Mouse (Mus musculus) neural tube, embryonic 13.5 days (tissue): ENCODE data around the gene Ptgfrn. TPM values are rescaled to one million over a fixed set of nuclear protein-coding genes. Genes with fewer than 3 reads are reported as not detected.

ENCODE experiments used
- ATAC-seq: fragments of 200-750 bp; cut with Nextera tagmentation; 2 replicates; pipeline ENCODE4 v1.8.0; 2017; ENCODE audit warnings: low read depth, mild to moderate bottlenecking, moderate TSS enrichment, moderate library complexity
- H3K27ac ChIP-seq: fragments of 300-500 bp; sonication (generic); replicated peaks from 2 replicates; pipeline ENCODE4 v1.5.1; 2015; ENCODE audit warnings: moderate library complexity, mild to moderate bottlenecking, inconsistent platforms
- H3K27me3 ChIP-seq: fragments of 300-500 bp; sonication (generic); 2 replicates; pipeline ENCODE4 v1.6.1; 2015; ENCODE audit warnings: mild to moderate bottlenecking, inconsistent platforms
- H3K36me3 ChIP-seq: fragments of 300-500 bp; sonication (generic); 2 replicates; pipeline ENCODE4 v1.6.1; 2015; ENCODE audit warnings: mild to moderate bottlenecking, inconsistent platforms
- H3K4me1 ChIP-seq: fragments of 300-500 bp; sonication (generic); replicated peaks from 2 replicates; pipeline ENCODE4 v1.6.1; 2015; ENCODE audit warnings: inconsistent platforms
- H3K4me2 ChIP-seq: fragments of 300-500 bp; sonication (generic); 2 replicates; pipeline ENCODE4 v1.6.1; 2015; ENCODE audit warnings: inconsistent platforms, mild to moderate bottlenecking, moderate library complexity
- H3K4me3 ChIP-seq: fragments of 300-500 bp; sonication (generic); 2 replicates; pipeline ENCODE4 v1.5.1; 2015; ENCODE audit warnings: mild to moderate bottlenecking, inconsistent platforms
- H3K9ac ChIP-seq: fragments of 300-500 bp; sonication (generic); 2 replicates; pipeline ENCODE4 v1.6.1; 2015; ENCODE audit warnings: moderate library complexity, mild to moderate bottlenecking, inconsistent platforms
- H3K9me3 ChIP-seq: fragments of 300-500 bp; sonication (generic); 2 replicates; pipeline ENCODE4 v1.6.1; 2016; ENCODE audit warnings: inconsistent platforms
- WGBS: fragments of 180-500 bp; shearing (Covaris S2); methylation state at CpG from one replicate; pipeline ENCODE4 v1.1.7; 2015; 5-methylcytosine and 5-hydroxymethylcytosine counted together
- polyA plus RNA-seq: library from polyadenylated mRNA; unstranded; fragments of >200 nt; fragmentation: Nextera tagmentation; extraction: Ambion mirVana; gene quantifications from 2 replicates; pipeline ENCODE4 v1.2.1, GENCODE M21; 2015

Ptgfrn gene
- polyA plus RNA-seq, 1 experiment from 2014 or later, result 3.5 TPM

DNA sequence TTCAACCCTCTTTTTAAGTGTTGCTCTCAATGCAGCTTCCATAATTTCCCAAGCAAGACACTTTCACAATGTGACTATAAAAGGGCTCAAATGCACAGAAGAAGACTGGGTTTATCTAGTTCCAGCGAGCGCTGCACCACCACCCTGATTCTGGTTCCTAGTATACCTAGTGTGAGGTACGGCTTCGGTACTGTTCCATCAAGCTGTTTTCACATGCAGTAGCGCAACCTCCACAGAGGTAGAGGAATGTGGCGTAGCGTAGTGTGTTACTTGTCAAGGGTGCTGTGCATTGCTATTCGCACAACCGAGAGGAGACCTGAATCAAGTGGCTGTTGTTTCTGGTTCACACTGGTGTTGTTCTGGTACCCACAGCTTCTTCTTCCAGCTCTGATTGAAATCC lies 24.8 kb upstream of the Ptgfrn start:
- H3K27me3 ChIP-seq, result no peaks in the 10 kb centered on the region
- 95% methylated on average over 9 of the region's 9 CpGs for WGBS
- no peaks in the 10 kb centered on the region for H3K36me3 ChIP-seq
- no peak overlapping the region for H3K4me2 ChIP-seq
- no peak overlapping the region for H3K4me3 ChIP-seq
- no peak for ATAC-seq
- H3K27ac ChIP-seq, result no peak overlapping the region
- 0 out of 2 replicates have a peak, but pooled peaks cover 5% of the 10 kb centered on the region for H3K4me1 ChIP-seq
- H3K9me3 ChIP-seq, result no peaks in the 10 kb centered on the region
- no peak overlapping the region for H3K9ac ChIP-seq

DNA sequence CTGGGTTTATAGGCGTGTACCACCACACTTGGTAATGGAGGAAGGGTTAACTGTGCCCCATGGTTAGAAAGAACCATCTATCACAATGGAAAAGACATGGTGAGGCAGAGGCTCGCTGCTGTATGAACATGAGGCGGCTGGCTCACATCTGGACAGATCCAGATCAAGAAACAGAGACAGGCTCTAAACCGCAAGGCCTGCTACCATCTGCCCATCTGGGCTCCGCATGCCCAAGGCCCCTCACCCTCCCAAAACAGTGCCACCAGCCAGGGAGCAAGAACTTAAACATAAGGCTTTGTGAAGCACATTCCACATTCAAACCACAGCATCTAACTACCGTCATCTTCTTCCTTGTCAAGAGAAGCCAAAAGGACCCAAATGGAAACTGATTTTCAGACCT lies 22.9 kb upstream of the Ptgfrn start:
- 90% methylated on average over 6 of the region's 6 CpGs for WGBS
- Histone ChIP-seq H3K9ac (no peak overlapping the region), H3K27ac (no peak overlapping the region), H3K4me1 (0 out of 2 replicates have a peak, but pooled peaks cover 5% of the 10 kb centered on the region), H3K4me2 (no peak overlapping the region), H3K9me3 (no peaks in the 10 kb centered on the region), H3K36me3 (no peaks in the 10 kb centered on the region), H3K4me3 (no peak overlapping the region), H3K27me3 (no peaks in the 10 kb centered on the region; the same call in 1 of the 2 replicates)
- ATAC-seq, result no peak

DNA sequence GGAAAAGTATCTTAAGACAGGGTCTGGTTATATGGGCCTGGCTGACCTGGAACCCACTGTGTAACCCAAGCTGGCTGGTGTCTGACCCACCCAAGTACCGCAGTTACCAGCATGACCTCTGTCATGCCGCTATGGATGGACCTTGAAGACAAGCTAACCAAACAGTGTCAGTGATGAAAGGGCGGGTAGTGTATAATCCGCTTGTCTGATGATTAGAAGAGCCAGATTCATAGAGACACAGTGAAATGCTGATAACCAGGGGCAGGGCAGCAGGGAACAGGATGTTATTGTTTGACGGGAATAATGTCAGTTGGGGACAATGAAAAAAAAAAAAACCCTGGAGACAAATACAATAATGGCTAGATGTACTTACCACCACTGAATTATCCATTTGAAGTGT lies 21.7 kb upstream of the Ptgfrn start:
- no peaks in the 10 kb centered on the region for H3K36me3 ChIP-seq
- H3K4me3 ChIP-seq, result no peak overlapping the region
- no peak for ATAC-seq
- 89% methylated on average over 5 of the region's 5 CpGs for WGBS
- no peak overlapping the region for H3K27ac ChIP-seq
- no peak overlapping the region for H3K9ac ChIP-seq
- 0 out of 2 replicates have a peak, but pooled peaks cover 5% of the 10 kb centered on the region for H3K4me1 ChIP-seq
- H3K4me2 ChIP-seq, result no peak overlapping the region
- H3K9me3 ChIP-seq, result no peaks in the 10 kb centered on the region
- H3K27me3 ChIP-seq, result no peaks in the 10 kb centered on the region; the same call in 1 of the 2 replicates

DNA sequence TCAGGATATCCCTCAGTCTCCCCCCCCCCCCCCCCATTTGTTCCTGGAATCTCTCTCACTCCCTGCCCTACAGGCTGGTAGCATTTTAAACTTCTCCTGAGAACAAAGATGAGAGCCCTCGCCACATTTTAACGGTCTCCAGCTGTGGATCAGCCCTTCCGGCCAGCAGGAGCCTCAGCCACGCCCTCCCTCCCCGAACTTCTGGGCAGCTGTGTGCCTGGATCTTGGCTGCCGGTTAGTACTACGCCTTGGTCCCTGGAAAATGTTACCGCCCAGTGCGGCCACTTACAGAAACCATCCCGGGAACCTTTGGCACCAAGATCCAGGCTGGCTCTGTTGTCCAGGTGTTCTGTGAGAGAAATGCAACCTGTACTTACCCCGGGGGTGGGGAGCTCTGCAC lies 20.4 kb upstream of the Ptgfrn start:
- Histone ChIP-seq H3K9ac (no peak overlapping the region), H3K36me3 (no peaks in the 10 kb centered on the region), H3K4me1 (0 out of 2 replicates have a peak, but pooled peaks cover 5% of the 10 kb centered on the region), H3K27ac (no peak overlapping the region), H3K4me3 (no peak overlapping the region), H3K27me3 (no peaks in the 10 kb centered on the region; the same call in 1 of the 2 replicates), H3K4me2 (peak overlapping the region; percentile 34), H3K9me3 (no peaks in the 10 kb centered on the region)
- ATAC-seq, result no peak
- 6% methylated on average over 11 of the region's 11 CpGs for WGBS

DNA sequence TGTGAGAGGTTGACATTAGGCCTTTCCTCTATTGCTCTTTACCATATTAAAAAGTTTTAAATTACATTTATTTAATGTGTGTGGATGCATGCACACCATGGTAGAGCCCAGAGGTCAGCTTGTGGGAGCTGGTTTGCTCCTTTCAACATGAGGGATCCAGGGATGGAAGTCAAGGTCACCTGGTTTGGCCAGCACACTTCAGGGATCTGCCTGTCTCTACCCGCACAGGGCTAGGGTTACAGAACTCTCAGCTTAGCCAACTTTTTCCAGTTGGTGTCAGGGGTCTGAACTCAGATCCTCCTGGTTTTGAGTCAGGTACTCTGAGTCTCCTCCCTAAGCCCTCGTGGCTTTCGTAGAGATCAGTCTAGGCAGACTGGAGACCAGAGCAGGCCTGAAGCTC lies 19.5 kb upstream of the Ptgfrn start:
- Histone ChIP-seq H3K27me3 (no peaks in the 10 kb centered on the region; the same call in 1 of the 2 replicates), H3K4me1 (0 out of 2 replicates have a peak, but pooled peaks cover 5% of the 10 kb centered on the region), H3K9me3 (no peaks in the 10 kb centered on the region), H3K4me3 (no peak overlapping the region), H3K9ac (no peak overlapping the region), H3K4me2 (no peak overlapping the region), H3K27ac (no peak overlapping the region), H3K36me3 (no peaks in the 10 kb centered on the region)
- WGBS, result 75% methylated on average over 3 of the region's 3 CpGs
- no peak for ATAC-seq

DNA sequence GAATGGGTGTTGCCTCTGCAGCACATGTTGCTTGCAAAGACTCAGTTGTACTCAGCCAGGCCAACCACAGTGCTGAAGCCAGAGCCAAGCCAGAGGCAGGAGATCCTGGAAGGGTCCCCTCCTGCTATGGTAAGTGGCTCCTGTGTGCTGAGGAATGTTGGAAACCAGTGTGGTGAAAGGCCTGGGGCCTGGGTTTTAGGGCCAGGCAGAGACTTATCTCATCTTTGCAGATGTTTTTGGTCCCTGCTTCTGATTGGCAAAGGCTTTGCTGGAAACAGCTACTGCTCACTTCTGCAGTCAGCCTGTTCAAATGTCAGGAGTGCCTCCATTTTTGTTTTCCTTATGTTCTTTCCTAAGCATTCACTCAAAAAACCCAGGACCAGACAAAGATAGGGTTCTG lies 19.0 kb upstream of the Ptgfrn start:
- Histone ChIP-seq H3K9me3 (no peaks in the 10 kb centered on the region), H3K36me3 (no peaks in the 10 kb centered on the region), H3K4me2 (no peak overlapping the region), H3K9ac (no peak overlapping the region), H3K4me3 (no peak overlapping the region), H3K27me3 (no peaks in the 10 kb centered on the region; the same call in 1 of the 2 replicates), H3K4me1 (0 out of 2 replicates have a peak, but pooled peaks cover 5% of the 10 kb centered on the region), H3K27ac (no peak overlapping the region)
- no peak for ATAC-seq

DNA sequence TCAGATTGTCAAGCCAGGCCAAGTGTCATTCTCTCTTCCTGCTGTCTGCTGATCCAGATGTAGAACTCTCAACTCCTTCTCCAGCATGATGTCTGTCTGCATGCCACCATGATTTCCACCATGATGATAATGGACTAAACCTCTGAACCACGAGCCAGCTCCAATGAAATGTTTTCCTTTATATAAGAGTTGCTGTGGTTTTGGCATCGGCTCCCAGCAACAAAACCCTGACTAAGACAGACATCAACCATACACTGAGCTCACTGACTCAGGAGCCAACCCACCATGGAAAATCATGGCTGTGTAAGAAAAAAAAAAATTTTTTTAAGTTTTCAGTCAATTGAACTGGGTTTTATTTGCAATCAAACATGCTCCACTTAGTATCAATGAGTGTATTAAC lies 17.7 kb upstream of the Ptgfrn start:
- H3K4me1 ChIP-seq, result 0 out of 2 replicates have a peak, but pooled peaks cover 5% of the 10 kb centered on the region
- WGBS, result 72% methylated on average over 2 of the region's 2 CpGs

DNA sequence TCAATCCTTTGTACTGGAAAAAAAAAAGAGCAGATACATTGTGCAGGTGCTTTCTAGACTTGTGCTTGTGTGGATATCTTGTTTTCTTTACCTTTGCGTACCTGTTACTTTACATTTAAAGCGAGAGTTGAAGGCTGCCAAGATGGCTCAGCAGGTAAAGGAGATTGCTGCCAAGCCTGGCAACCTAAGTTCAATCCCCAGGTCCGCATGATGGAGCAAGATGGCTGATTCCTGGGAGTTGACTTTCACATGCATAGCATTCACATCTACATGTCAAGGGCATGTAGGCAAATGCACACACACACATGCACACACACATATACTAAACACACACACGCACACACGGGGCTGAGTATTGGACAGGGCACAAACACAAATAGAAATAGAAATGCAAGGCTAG lies 14.6 kb upstream of the Ptgfrn start:
- Histone ChIP-seq H3K27ac (no peak overlapping the region), H3K4me1 (no peaks in the 10 kb centered on the region), H3K9ac (no peak overlapping the region), H3K4me2 (no peak overlapping the region), H3K27me3 (no peaks in the 10 kb centered on the region; the same call in 1 of the 2 replicates), H3K4me3 (no peak overlapping the region), H3K36me3 (no peaks in the 10 kb centered on the region), H3K9me3 (no peaks in the 10 kb centered on the region)
- no peak for ATAC-seq
- WGBS, result 94% methylated on average over 5 of the region's 5 CpGs

More for the DNA sequence above, 17.7 kb upstream of the Ptgfrn start:
- H3K9ac ChIP-seq, result no peak overlapping the region
- H3K27ac ChIP-seq, result no peak overlapping the region
- no peaks in the 10 kb centered on the region for H3K36me3 ChIP-seq
- no peaks in the 10 kb centered on the region; the same call in 1 of the 2 replicates for H3K27me3 ChIP-seq
- H3K9me3 ChIP-seq, result no peaks in the 10 kb centered on the region
- ATAC-seq, result no peak
- H3K4me2 ChIP-seq, result no peak overlapping the region
- H3K4me3 ChIP-seq, result no peak overlapping the region

DNA sequence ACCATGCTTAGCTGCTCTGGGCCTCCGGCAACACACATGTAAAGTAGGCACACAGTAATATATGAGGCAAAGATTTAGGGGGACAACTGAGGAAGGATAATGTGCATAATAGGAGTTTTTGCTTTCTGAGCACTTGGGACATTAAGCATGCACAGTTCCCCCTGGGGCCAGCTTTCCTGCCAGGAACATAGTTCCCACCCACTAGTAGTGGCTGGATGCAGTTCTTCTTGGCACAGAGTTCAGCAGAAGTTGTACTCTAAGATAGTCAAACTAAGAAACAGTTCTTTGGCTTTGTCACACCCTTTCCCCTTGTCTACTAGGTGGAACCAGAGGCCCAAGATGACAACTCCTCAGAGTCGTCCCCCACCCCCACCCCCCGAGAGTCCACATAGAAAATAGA lies 12.4 kb upstream of the Ptgfrn start:
- H3K27ac ChIP-seq, result no peak overlapping the region
- H3K36me3 ChIP-seq, result no peaks in the 10 kb centered on the region
- no peak for ATAC-seq
- no peaks in the 10 kb centered on the region for H3K9me3 ChIP-seq
- no peaks in the 10 kb centered on the region for H3K27me3 ChIP-seq
- no peak overlapping the region for H3K4me2 ChIP-seq
- H3K4me1 ChIP-seq, result no peaks in the 10 kb centered on the region
- H3K9ac ChIP-seq, result no peak overlapping the region
- WGBS, result 74% methylated on average over 3 of the region's 3 CpGs
- no peak overlapping the region for H3K4me3 ChIP-seq

DNA sequence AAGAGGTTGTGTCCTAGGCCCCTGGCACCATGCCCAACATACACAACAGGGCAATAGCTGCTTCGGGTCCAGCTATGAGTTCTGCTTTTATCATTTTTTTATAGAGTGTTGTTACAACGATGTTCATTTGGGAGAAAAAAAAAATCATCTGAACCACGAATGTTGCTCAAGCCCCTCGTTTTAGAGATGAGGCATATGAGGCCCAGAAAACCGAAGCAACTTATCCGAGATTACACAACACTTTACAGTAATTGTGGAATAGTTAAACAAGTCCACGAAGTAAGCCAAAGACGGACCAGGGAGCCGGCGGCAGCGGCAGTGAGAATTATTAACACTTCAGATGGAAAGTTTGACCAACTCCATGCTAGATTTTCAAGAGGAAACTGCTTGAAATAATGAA lies 7.7 kb upstream of the Ptgfrn start:
- Histone ChIP-seq H3K4me2 (no peak overlapping the region), H3K27ac (no peak overlapping the region), H3K9ac (no peak overlapping the region), H3K27me3 (no peaks in the 10 kb centered on the region; the same call in 1 of the 2 replicates), H3K36me3 (no peaks in the 10 kb centered on the region), H3K9me3 (no peaks in the 10 kb centered on the region), H3K4me1 (peaks cover 5% of the 10 kb centered on the region), H3K4me3 (no peak overlapping the region)
- ATAC-seq, result no peak
- 94% methylated on average over 11 of the region's 11 CpGs for WGBS

DNA sequence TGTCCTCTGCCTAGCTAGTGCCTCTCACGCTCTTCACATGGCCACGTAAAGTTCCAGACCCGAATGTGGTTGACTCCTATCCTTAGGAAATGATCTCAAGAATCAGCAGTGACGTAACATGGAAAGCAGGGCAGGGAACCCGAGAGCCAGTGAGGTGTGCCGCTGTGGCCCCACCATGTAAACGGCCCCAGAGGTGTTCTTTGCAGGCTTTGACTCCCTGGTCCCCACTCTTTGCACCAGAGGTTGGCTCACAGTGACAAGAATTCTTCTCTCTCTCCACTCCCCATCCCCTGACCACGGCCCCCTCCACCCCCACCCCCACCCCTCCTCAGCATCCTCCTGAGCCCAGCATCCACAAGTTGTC lies 7.3 kb upstream of the Ptgfrn start:
- Histone ChIP-seq H3K9ac (no peak overlapping the region), H3K4me2 (no peak overlapping the region), H3K36me3 (no peaks in the 10 kb centered on the region), H3K9me3 (no peaks in the 10 kb centered on the region), H3K27ac (peak overlapping the region; percentile 71; the same call in 1 of the 2 replicates), H3K4me1 (peaks cover 7% of the 10 kb centered on the region), H3K4me3 (no peak overlapping the region), H3K27me3 (no peaks in the 10 kb centered on the region; the same call in 1 of the 2 replicates)
- WGBS, result 91% methylated on average over 8 of the region's 8 CpGs
- ATAC-seq, result no peak; the same call in 1 of the 2 replicates

DNA sequence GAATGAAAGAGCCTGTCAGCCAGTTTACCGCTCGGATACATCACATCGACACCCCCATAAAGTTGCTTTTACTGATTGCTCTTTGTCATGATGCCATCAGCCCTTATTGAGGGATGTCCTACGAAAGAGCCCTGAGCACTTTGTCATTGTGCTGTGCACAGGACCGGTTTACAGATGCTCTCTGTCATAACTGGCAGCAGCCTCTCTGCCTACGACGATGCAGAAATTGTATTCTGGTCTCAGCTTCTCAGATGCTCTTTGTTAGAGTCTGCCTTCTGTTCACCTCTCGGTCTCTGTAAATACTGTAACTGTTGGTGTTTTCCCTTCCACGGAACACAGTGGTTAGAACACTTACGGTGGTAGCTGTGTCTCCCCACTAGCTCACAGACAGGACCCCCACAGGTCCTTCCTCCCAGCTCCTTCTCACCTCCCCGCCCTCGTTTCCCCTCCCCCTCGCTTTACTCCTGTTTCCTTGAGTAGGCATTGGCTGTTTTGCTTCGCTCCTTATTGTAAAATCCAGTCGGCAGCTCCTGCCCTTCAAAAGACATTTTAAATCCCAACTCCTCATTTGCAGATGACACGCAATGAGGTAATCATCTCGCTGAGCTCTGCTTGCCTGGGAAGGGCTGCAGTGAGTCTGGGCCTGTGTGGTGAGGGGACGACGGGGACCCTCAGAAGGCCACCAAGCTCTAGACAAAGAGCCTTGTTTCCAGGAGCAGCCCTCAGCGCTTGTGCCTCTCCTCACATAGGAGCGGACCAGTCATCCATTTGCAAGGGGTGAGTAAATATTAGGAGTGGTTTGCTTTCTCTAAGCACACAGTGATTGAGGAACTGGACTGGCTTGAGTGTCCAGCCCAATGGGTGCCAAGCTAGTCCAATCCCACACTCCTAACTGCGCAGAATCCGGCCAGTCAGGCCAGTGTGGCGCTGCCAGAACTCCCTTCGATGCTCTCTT lies 6.6 kb upstream of the Ptgfrn start:
- no peak overlapping the region for H3K4me3 ChIP-seq
- ATAC-seq, result peak; percentile 75
- peaks cover 13% of the 10 kb centered on the region for H3K4me1 ChIP-seq
- peak overlapping the region; percentile 47; the same call in 1 of the 2 replicates for H3K9ac ChIP-seq
- no peaks in the 10 kb centered on the region for H3K36me3 ChIP-seq
- no peaks in the 10 kb centered on the region for H3K9me3 ChIP-seq
- 52% methylated on average over 25 of the region's 25 CpGs for WGBS
- H3K27ac ChIP-seq, result peak overlapping the region; percentile 71
- no peaks in the 10 kb centered on the region; the same call in 1 of the 2 replicates for H3K27me3 ChIP-seq
- peak overlapping the region; percentile 18; the same call in 1 of the 2 replicates for H3K4me2 ChIP-seq
